Mouse (Mus musculus): ENCODE results near the gene Mpi. TPM values are rescaled to one million over a fixed set of nuclear protein-coding genes. Genes with fewer than 3 reads are reported as not detected.
A peak's percentile ranks its signal among the peaks of the same experiment; 100 is the strongest.

Mpi gene
- total and polyA plus RNA-seq, 2 experiments from 2014 or later: 97.7 to 130 TPM

- Histone ChIP-seq H3K4me2 (ENCODE audit: low read depth, low read length) (peak within 1 kb of the TSS; percentile 69), H3K27ac (ENCODE audit: low read depth) (peak within 1 kb of the TSS; percentile 86; the same call in 1 of the 2 replicates), H3K4me3 (ENCODE audit: low read depth, low read length) (peak within 1 kb of the TSS; percentile 41), H3K27me3 (ENCODE audit: control insufficient read depth, insufficient read depth, low read length) (peaks cover 39% of the 10 kb centered on the region), H3K9ac (replicated peaks; ENCODE audit: low read depth, low read length) (peak within 1 kb of the TSS; percentile 36; the same call in 1 of the 2 replicates), H3K4me1 (ENCODE audit: control insufficient read depth, insufficient read depth) (peaks cover 28% of the 10 kb centered on the region), H3K9me3 (replicated peaks; ENCODE audit: control insufficient read depth, low read length) (no peaks in the 10 kb centered on the region), H3K36me3 (replicated peaks; ENCODE audit: control insufficient read depth, insufficient read depth, low read length) (no peaks in the 10 kb centered on the region)
- peak; percentile 54 for DNase-seq (ENCODE audit: low spot score)
- TF ChIP-seq CTCF (IDR thresholded peaks at IDR 0.05; ENCODE audit: low read depth): no peak
- TF ChIP-seq EP300 (IDR thresholded peaks at IDR 0.05; ENCODE audit: low read depth): no peak
- 1% methylated on average over 46 of the region's 46 CpGs for WGBS
- ATAC-seq (ENCODE audit: insufficient read depth, low read depth): peak; percentile 70
Observed at GRCm38 (mm10) chr9:57503622-57504380, 48.8 kb downstream of the Mpi start, which contains the start of gene Rpp25. Gene Rpp25 (plus strand): TSS chr9:57504026.

GRCm38 (mm10) chr9:57502911-57503621 lies 49.5 kb downstream of the Mpi start:
- Histone ChIP-seq H3K36me3 (replicated peaks; ENCODE audit: control insufficient read depth, insufficient read depth, low read length) (no peaks in the 10 kb centered on the region), H3K27ac (ENCODE audit: low read depth) (no peak overlapping the region), H3K4me3 (ENCODE audit: low read depth, low read length) (peak overlapping the region; percentile 41), H3K4me1 (ENCODE audit: control insufficient read depth, insufficient read depth) (peaks cover 28% of the 10 kb centered on the region), H3K9ac (replicated peaks; ENCODE audit: low read depth, low read length) (no peak overlapping the region), H3K9me3 (replicated peaks; ENCODE audit: control insufficient read depth, low read length) (no peaks in the 10 kb centered on the region), H3K27me3 (ENCODE audit: control insufficient read depth, insufficient read depth, low read length) (peaks cover 39% of the 10 kb centered on the region), H3K4me2 (ENCODE audit: low read depth, low read length) (peak overlapping the region; percentile 69)
- 12% methylated on average over 23 of the region's 23 CpGs for WGBS
- TF ChIP-seq EP300 (IDR thresholded peaks at IDR 0.05; ENCODE audit: low read depth): no peak
- ATAC-seq (ENCODE audit: insufficient read depth, low read depth) (no peak), DNase-seq (ENCODE audit: low spot score) (no peak)

GRCm38 (mm10) chr9:57501861-57502260 lies 50.7 kb downstream of the Mpi start:
- TF ChIP-seq CTCF (IDR thresholded peaks at IDR 0.05; ENCODE audit: low read depth) (no peak), EP300 (IDR thresholded peaks at IDR 0.05; ENCODE audit: low read depth) (no peak)
- H3K4me2 ChIP-seq (ENCODE audit: low read depth, low read length): no peak overlapping the region
- H3K27ac ChIP-seq (ENCODE audit: low read depth): no peak overlapping the region
- no peak overlapping the region for H3K4me3 ChIP-seq (ENCODE audit: low read depth, low read length)
- DNase-seq (ENCODE audit: low spot score): no peak
- no peaks in the 10 kb centered on the region for H3K36me3 ChIP-seq (replicated peaks; ENCODE audit: control insufficient read depth, insufficient read depth, low read length)
- no peak for ATAC-seq (ENCODE audit: insufficient read depth, low read depth)
- 23% methylated on average over 20 of the region's 20 CpGs for WGBS
- peaks cover 28% of the 10 kb centered on the region for H3K4me1 ChIP-seq (ENCODE audit: control insufficient read depth, insufficient read depth)
- no peak overlapping the region for H3K9ac ChIP-seq (replicated peaks; ENCODE audit: low read depth, low read length)
- peaks cover 39% of the 10 kb centered on the region for H3K27me3 ChIP-seq (ENCODE audit: control insufficient read depth, insufficient read depth, low read length)
- H3K9me3 ChIP-seq (replicated peaks; ENCODE audit: control insufficient read depth, low read length): no peaks in the 10 kb centered on the region

GRCm38 (mm10) chr9:57501452-57501851 lies 51.1 kb downstream of the Mpi start:
- 39% methylated on average over 13 of the region's 13 CpGs for WGBS
- H3K9ac ChIP-seq (replicated peaks; ENCODE audit: low read depth, low read length): no peak overlapping the region
- H3K27me3 ChIP-seq (ENCODE audit: control insufficient read depth, insufficient read depth, low read length): peaks cover 39% of the 10 kb centered on the region
- TF ChIP-seq EP300 (IDR thresholded peaks at IDR 0.05; ENCODE audit: low read depth) (no peak), CTCF (IDR thresholded peaks at IDR 0.05; ENCODE audit: low read depth) (no peak)
- DNase-seq (ENCODE audit: low spot score) (no peak), ATAC-seq (ENCODE audit: insufficient read depth, low read depth) (no peak)
- no peaks in the 10 kb centered on the region for H3K36me3 ChIP-seq (replicated peaks; ENCODE audit: control insufficient read depth, insufficient read depth, low read length)
- no peak overlapping the region for H3K4me2 ChIP-seq (ENCODE audit: low read depth, low read length)
- H3K27ac ChIP-seq (ENCODE audit: low read depth): no peak overlapping the region
- H3K4me3 ChIP-seq (ENCODE audit: low read depth, low read length): no peak overlapping the region
- H3K9me3 ChIP-seq (replicated peaks; ENCODE audit: control insufficient read depth, low read length): no peaks in the 10 kb centered on the region
- H3K4me1 ChIP-seq (ENCODE audit: control insufficient read depth, insufficient read depth): peaks cover 28% of the 10 kb centered on the region

- Histone ChIP-seq H3K27ac (ENCODE audit: low read depth) (no peak overlapping the region), H3K36me3 (replicated peaks; ENCODE audit: control insufficient read depth, insufficient read depth, low read length) (no peaks in the 10 kb centered on the region), H3K9ac (replicated peaks; ENCODE audit: low read depth, low read length) (no peak overlapping the region), H3K4me2 (ENCODE audit: low read depth, low read length) (no peak overlapping the region), H3K27me3 (ENCODE audit: control insufficient read depth, insufficient read depth, low read length) (peaks cover 23% of the 10 kb centered on the region), H3K4me1 (ENCODE audit: control insufficient read depth, insufficient read depth) (peaks cover 7% of the 10 kb centered on the region; the same call in 1 of the 2 replicates), H3K4me3 (ENCODE audit: low read depth, low read length) (no peak overlapping the region), H3K9me3 (replicated peaks; ENCODE audit: control insufficient read depth, low read length) (no peaks in the 10 kb centered on the region)
- ATAC-seq (ENCODE audit: insufficient read depth, low read depth) (no peak), DNase-seq (ENCODE audit: low spot score) (no peak)
- 63% methylated on average over 7 of the region's 7 CpGs for WGBS
- TF ChIP-seq EP300 (IDR thresholded peaks at IDR 0.05; ENCODE audit: low read depth): no peak
- TF ChIP-seq CTCF (IDR thresholded peaks at IDR 0.05; ENCODE audit: low read depth): no peak
Observed at GRCm38 (mm10) chr9:57498536-57498935, 54.0 kb downstream of the Mpi start.
